Mouse (Mus musculus) forebrain, embryonic 12.5 days (tissue): ENCODE measurements at regions not wholly inside any gene's neighbourhood (a gene's known extent, or its start where the extent isn't known, plus 50 kb on each side); places are given as distances from the start of the nearest gene placed in this dataset.

Source experiments
- ATAC-seq: fragments of 200-750 bp; cut with Nextera tagmentation; 2 replicates; pipeline ENCODE4 v1.8.0; 2017; ENCODE audit warnings: moderate TSS enrichment; ENCODE audit not compliant: low FRiP score
- H3K27ac ChIP-seq: fragments of 300-500 bp; sonication (generic); 2 replicates; pipeline ENCODE4 v1.5.1; 2016; ENCODE audit warnings: mild to moderate bottlenecking
- H3K27me3 ChIP-seq: fragments of 300-500 bp; sonication (generic); 2 replicates; pipeline ENCODE4 v1.6.1; 2016; ENCODE audit warnings: mild to moderate bottlenecking
- H3K36me3 ChIP-seq: fragments of 300-500 bp; sonication (generic); replicated peaks from 2 replicates; pipeline ENCODE4 v1.6.1; 2016; ENCODE audit warnings: mild to moderate bottlenecking
- H3K4me1 ChIP-seq: fragments of 300-500 bp; sonication (generic); 2 replicates; pipeline ENCODE4 v1.6.1; 2016
- H3K4me2 ChIP-seq: fragments of 300-500 bp; sonication (generic); 2 replicates; pipeline ENCODE4 v1.6.1; 2016; ENCODE audit warnings: mild to moderate bottlenecking, moderate library complexity
- H3K4me3 ChIP-seq: fragments of 300-500 bp; sonication (generic); replicated peaks from 2 replicates; pipeline ENCODE4 v1.5.1; 2016; ENCODE audit warnings: mild to moderate bottlenecking
- H3K9ac ChIP-seq: fragments of 300-500 bp; sonication (generic); 2 replicates; pipeline ENCODE4 v1.6.1; 2016; ENCODE audit warnings: mild to moderate bottlenecking
- H3K9me3 ChIP-seq: fragments of 300-500 bp; sonication (generic); 2 replicates; pipeline ENCODE4 v1.6.1; 2016
- WGBS: fragments of 180-500 bp; shearing (Covaris S2); methylation state at CpG from one replicate; pipeline ENCODE4 v1.1.7; 2016; 5-methylcytosine and 5-hydroxymethylcytosine counted together

- Histone ChIP-seq H3K9ac (no peak overlapping the region), H3K4me3 (no peak overlapping the region), H3K9me3 (no peaks in the 10 kb centered on the region), H3K4me1 (peaks cover 13% of the 10 kb centered on the region), H3K27me3 (no peaks in the 10 kb centered on the region), H3K4me2 (peak overlapping the region; percentile 26), H3K36me3 (no peaks in the 10 kb centered on the region), H3K27ac (peak overlapping the region; percentile 85)
- ATAC-seq: peak; percentile 98
- WGBS: 4% methylated on average over 13 of the region's 13 CpGs
These were observed 205.1 kb upstream of the Epha3 start for GRCm38 (mm10) chr16:64068787-64069673.

GRCm38 (mm10) chr16:64062584-64062983 lies 198.6 kb upstream of the Epha3 start:
- no peak overlapping the region for H3K9ac ChIP-seq
- no peaks in the 10 kb centered on the region for H3K36me3 ChIP-seq
- peaks cover 4% of the 10 kb centered on the region; the same call in 1 of the 2 replicates for H3K4me1 ChIP-seq
- H3K4me2 ChIP-seq: no peak overlapping the region
- WGBS: 35% methylated on average over 4 of the region's 4 CpGs
- H3K9me3 ChIP-seq: no peaks in the 10 kb centered on the region
- peak; percentile 60; the same call in 1 of the 2 replicates for ATAC-seq
- no peaks in the 10 kb centered on the region for H3K27me3 ChIP-seq
- H3K4me3 ChIP-seq: no peak overlapping the region
- no peak overlapping the region for H3K27ac ChIP-seq

DNA sequence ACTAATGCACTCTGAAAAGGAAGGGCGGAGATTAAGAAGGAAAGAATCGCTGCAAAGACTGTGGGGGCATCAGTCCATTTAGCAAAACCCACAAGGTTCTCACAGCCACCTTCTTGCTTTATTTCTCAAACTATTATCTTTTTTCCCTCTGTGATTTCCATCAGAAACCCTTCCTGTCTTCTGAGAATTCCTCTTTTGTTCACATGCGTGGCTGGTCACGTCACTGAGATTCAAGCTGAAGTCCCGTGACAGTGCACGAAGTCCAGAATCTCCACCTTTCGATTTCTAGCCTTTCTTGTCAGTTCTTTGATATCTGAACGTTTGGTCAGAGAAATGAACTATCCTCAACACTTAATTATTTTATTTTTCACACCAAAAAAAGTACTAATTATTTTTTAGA lies 194.7 kb upstream of the Epha3 start:
- WGBS: 60% methylated on average over 8 of the region's 8 CpGs
- Histone ChIP-seq H3K9me3 (no peaks in the 10 kb centered on the region), H3K4me1 (peaks cover 4% of the 10 kb centered on the region; the same call in 1 of the 2 replicates), H3K27ac (no peak overlapping the region), H3K4me3 (no peak overlapping the region), H3K36me3 (no peaks in the 10 kb centered on the region), H3K27me3 (no peaks in the 10 kb centered on the region), H3K4me2 (no peak overlapping the region), H3K9ac (no peak overlapping the region)
- no peak for ATAC-seq

- H3K27ac ChIP-seq: no peak overlapping the region
- H3K4me3 ChIP-seq: no peak overlapping the region
- no peak overlapping the region for H3K9ac ChIP-seq
- no peaks in the 10 kb centered on the region for H3K36me3 ChIP-seq
- 88% methylated on average over 1 of the region's 1 CpGs for WGBS
- no peaks in the 10 kb centered on the region for H3K27me3 ChIP-seq
- no peaks in the 10 kb centered on the region for H3K9me3 ChIP-seq
- no peak overlapping the region for H3K4me2 ChIP-seq
- H3K4me1 ChIP-seq: no peaks in the 10 kb centered on the region
- ATAC-seq: no peak
These were observed 190.4 kb upstream of the Epha3 start for GRCm38 (mm10) chr16:64054346-64054745.

DNA sequence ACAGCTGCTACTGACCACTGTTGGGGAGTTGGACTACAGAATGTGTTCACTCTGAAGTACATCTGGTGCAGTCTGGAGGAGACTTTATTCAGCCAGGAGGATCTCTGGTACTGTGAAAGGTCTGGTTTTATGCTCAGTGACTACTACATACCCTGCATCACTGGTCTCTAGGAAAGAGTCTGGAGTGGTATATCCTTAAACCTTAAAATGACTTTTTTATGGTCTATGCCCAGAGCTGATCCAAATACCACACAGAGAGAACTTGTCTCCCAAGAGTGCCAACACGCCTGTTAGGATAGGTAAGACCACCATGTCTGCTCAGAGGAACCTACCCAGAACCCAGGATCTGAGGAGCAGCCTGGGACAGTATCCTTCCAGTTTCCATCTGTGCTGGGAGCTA lies 184.1 kb upstream of the Epha3 start:
- no peak for ATAC-seq
- Histone ChIP-seq H3K36me3 (no peaks in the 10 kb centered on the region), H3K4me1 (no peaks in the 10 kb centered on the region), H3K9me3 (no peaks in the 10 kb centered on the region), H3K27ac (no peak overlapping the region), H3K9ac (no peak overlapping the region), H3K4me3 (no peak overlapping the region), H3K27me3 (no peaks in the 10 kb centered on the region), H3K4me2 (no peak overlapping the region)
- WGBS: 86% methylated on average over 1 of the region's 1 CpGs

DNA sequence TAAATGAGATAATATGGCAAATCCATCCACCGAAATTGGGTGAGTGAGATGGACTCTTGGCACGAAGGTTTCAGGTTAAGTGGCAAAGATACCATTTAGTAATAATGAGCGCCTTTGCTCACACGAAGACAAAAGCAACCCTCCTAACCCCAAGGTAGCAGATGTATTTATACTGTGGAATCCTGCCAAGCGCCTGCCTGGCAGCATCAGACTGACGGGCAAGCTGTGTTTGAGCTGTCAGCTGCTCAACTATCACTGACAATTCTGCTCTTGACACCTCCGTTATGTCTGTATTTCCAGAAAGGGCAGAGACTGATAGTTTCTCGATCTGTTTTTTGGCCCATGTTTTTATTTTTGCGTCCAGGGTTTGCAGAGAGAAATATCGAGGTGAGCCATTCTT lies 169.1 kb upstream of the Epha3 start:
- no peaks in the 10 kb centered on the region for H3K4me1 ChIP-seq
- ATAC-seq: no peak; the same call in 1 of the 2 replicates
- H3K4me3 ChIP-seq: no peak overlapping the region
- no peak overlapping the region for H3K9ac ChIP-seq
- no peaks in the 10 kb centered on the region for H3K36me3 ChIP-seq
- no peak overlapping the region for H3K27ac ChIP-seq
- H3K9me3 ChIP-seq: no peaks in the 10 kb centered on the region
- 80% methylated on average over 10 of the region's 10 CpGs for WGBS
- no peaks in the 10 kb centered on the region for H3K27me3 ChIP-seq
- no peak overlapping the region for H3K4me2 ChIP-seq

- no peak overlapping the region for H3K4me2 ChIP-seq
- H3K27me3 ChIP-seq: no peaks in the 10 kb centered on the region; the same call in 1 of the 2 replicates
- 0 out of 2 replicates have a peak, but pooled peaks cover 3% of the 10 kb centered on the region for H3K4me1 ChIP-seq
- no peak overlapping the region for H3K27ac ChIP-seq
- no peak for ATAC-seq
- H3K36me3 ChIP-seq: no peaks in the 10 kb centered on the region
- H3K9me3 ChIP-seq: no peaks in the 10 kb centered on the region
- no peak overlapping the region for H3K4me3 ChIP-seq
- H3K9ac ChIP-seq: no peak overlapping the region
These were observed 160.0 kb upstream of the Epha3 start for GRCm38 (mm10) chr16:64023981-64024380.

- WGBS: 62% methylated on average over 5 of the region's 5 CpGs
- H3K4me1 ChIP-seq: no peaks in the 10 kb centered on the region
These were observed 136.9 kb upstream of the Epha3 start for GRCm38 (mm10) chr16:64000884-64001283.

DNA sequence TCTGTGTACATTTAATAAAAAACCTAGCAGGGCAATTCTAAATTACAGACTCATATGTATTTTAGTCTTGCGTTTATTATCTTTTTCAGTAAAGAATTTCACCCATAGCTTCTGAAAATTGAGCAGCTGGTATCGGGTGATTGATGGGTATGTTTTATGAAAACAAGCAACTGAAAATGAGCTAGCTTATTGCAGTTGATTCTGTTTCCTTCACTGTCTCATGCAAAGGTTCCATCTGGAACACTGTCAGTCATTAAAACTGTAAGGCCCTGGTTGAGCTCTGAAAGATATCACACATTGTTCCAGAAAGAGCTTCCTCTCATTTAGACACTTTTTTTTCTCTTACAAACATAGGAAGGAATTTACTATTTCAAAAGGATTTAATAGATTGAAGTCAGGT lies 103.4 kb upstream of the Epha3 start:
- WGBS: 81% methylated on average over 2 of the region's 2 CpGs
- Histone ChIP-seq H3K36me3 (no peaks in the 10 kb centered on the region), H3K4me3 (no peak overlapping the region), H3K4me1 (no peaks in the 10 kb centered on the region), H3K9me3 (no peaks in the 10 kb centered on the region), H3K27me3 (no peaks in the 10 kb centered on the region), H3K4me2 (no peak overlapping the region), H3K27ac (no peak overlapping the region), H3K9ac (no peak overlapping the region)
- ATAC-seq: no peak

More at GRCm38 (mm10) chr16:64000884-64001283, 136.9 kb upstream of the Epha3 start:
- H3K9me3 ChIP-seq: no peaks in the 10 kb centered on the region
- H3K4me3 ChIP-seq: no peak overlapping the region
- no peak overlapping the region for H3K27ac ChIP-seq
- no peak overlapping the region for H3K4me2 ChIP-seq
- H3K27me3 ChIP-seq: no peaks in the 10 kb centered on the region
- no peak overlapping the region for H3K9ac ChIP-seq
- no peaks in the 10 kb centered on the region for H3K36me3 ChIP-seq
- ATAC-seq: 0 out of 2 replicates have a peak, but pooled peaks have one; percentile 33

DNA sequence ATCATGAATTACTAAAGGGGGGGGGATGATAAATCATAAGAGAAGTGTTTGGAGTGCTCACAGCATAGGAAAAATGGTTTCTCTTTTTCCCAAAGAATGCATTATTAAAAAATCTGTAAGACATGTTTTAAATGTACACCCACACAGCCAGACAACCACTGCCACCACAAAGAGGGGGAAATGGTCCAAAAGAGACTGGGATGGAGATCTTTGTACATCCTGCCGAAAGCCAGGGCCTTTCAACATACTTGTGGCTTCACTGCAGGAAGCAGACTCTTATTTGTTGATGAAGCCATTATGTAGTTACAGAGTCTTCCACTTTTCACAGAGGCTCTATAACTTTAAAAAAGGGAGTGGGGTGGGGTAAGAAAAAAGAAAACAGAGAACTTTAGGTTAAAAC lies 96.8 kb upstream of the Epha3 start:
- Histone ChIP-seq H3K9me3 (no peaks in the 10 kb centered on the region), H3K36me3 (no peaks in the 10 kb centered on the region), H3K4me3 (no peak overlapping the region), H3K4me2 (no peak overlapping the region), H3K9ac (no peak overlapping the region), H3K27ac (no peak overlapping the region), H3K27me3 (no peaks in the 10 kb centered on the region), H3K4me1 (peaks cover 4% of the 10 kb centered on the region)
- ATAC-seq: no peak
- 58% methylated on average over 1 of the region's 1 CpGs for WGBS

GRCm38 (mm10) chr16:63958154-63958553 lies 94.2 kb upstream of the Epha3 start:
- Histone ChIP-seq H3K4me1 (peaks cover 4% of the 10 kb centered on the region), H3K4me2 (peak overlapping the region; percentile 40), H3K4me3 (0 out of 2 replicates have a peak overlapping the region, but pooled peaks have one; percentile 11), H3K9me3 (no peaks in the 10 kb centered on the region), H3K36me3 (no peaks in the 10 kb centered on the region), H3K27ac (no peak overlapping the region), H3K9ac (0 out of 2 replicates have a peak overlapping the region, but pooled peaks have one; percentile 29), H3K27me3 (no peaks in the 10 kb centered on the region)
- ATAC-seq: peak; percentile 85
- WGBS: 5% methylated on average over 6 of the region's 6 CpGs

- no peak overlapping the region for H3K4me3 ChIP-seq
- H3K27ac ChIP-seq: no peak overlapping the region
- H3K4me2 ChIP-seq: no peak overlapping the region
- no peaks in the 10 kb centered on the region for H3K27me3 ChIP-seq
- H3K9ac ChIP-seq: no peak overlapping the region
- no peak for ATAC-seq
- H3K9me3 ChIP-seq: no peaks in the 10 kb centered on the region
- no peaks in the 10 kb centered on the region for H3K4me1 ChIP-seq
- no peaks in the 10 kb centered on the region for H3K36me3 ChIP-seq
- WGBS: 44% methylated on average over 3 of the region's 3 CpGs
These were observed 61.2 kb upstream of the Epha3 start for GRCm38 (mm10) chr16:63925195-63925594.

- 85% methylated on average over 7 of the region's 7 CpGs for WGBS
- Histone ChIP-seq H3K9me3 (no peaks in the 10 kb centered on the region), H3K27me3 (no peaks in the 10 kb centered on the region), H3K4me3 (no peak overlapping the region), H3K36me3 (no peaks in the 10 kb centered on the region), H3K27ac (no peak overlapping the region), H3K4me1 (no peaks in the 10 kb centered on the region), H3K4me2 (no peak overlapping the region), H3K9ac (no peak overlapping the region)
- ATAC-seq: no peak
These were observed 57.2 kb upstream of the Epha3 start for GRCm38 (mm10) chr16:63921146-63921545.
